Mouse (Mus musculus) adrenal gland (tissue): ENCODE results near the gene Myl3.

Experiments
- intact Hi-C: fragments of 180-260 bp; cut with DNase I; formaldehyde crosslinking; loops from one replicate; pipeline ENCODE4 v1.15.1; 2025

The Myl3 gene

GRCm38 (mm10) chr9:110758605-110759004 is 16.9 kb downstream of the Myl3 start:
- intact Hi-C loops = loop anchor here (5.0 kb wide), 1 partner anchor 41 kb away; no protein-coding TSS in a partner anchor

GRCm38 (mm10) chr9:110759265-110759664 is 17.6 kb downstream of the Myl3 start:
- intact Hi-C loops = loop anchor here (5.0 kb wide), 1 partner anchor 42 kb away; no protein-coding TSS in a partner anchor

DNA sequence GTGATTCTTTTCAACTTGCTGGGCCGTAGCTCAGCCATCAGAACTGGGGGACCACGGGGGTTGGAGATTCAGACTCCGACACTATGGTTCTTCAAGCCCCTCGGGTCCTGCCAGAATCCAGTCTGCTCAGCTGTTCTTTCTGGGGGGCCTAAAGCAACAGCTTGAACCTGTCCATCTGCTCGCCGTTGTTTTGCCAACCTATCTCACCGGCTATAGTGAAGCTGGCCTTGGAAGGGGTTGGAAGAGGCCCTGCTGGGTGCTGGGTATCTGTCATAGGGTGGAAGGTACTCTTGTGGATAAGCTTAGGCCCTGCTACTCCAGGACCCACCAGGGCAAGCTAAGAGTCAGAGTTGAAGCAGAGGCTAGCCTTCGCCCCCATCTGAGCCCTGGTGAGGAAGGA is 19.2 kb downstream of the Myl3 start:
- intact Hi-C loops = no loop called here

- intact Hi-C loops = no loop called here
Observed at GRCm38 (mm10) chr9:110762763-110763162, 21.1 kb downstream of the Myl3 start.

- intact Hi-C loops = no loop called here
Observed at GRCm38 (mm10) chr9:110763405-110763804, 21.7 kb downstream of the Myl3 start.

DNA sequence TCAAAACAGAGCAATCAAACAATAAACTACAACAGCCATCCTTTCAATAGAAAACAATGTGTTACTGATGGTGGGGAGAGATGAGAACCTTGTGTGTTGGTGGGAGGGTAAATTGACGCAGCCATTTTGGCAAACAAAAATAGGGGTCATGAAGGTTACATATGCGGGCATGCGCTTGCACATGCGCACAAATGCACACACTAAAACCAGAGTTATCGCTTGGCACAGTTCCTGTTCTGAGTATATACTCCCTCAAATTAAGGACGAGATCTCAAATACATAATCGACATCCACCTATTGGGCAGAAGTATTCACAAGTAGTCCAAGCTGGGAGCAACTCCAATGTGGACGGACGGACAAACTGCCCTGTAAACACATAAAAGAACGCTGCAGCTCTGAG is 30.7 kb downstream of the Myl3 start:
- intact Hi-C loops = no loop called here

DNA sequence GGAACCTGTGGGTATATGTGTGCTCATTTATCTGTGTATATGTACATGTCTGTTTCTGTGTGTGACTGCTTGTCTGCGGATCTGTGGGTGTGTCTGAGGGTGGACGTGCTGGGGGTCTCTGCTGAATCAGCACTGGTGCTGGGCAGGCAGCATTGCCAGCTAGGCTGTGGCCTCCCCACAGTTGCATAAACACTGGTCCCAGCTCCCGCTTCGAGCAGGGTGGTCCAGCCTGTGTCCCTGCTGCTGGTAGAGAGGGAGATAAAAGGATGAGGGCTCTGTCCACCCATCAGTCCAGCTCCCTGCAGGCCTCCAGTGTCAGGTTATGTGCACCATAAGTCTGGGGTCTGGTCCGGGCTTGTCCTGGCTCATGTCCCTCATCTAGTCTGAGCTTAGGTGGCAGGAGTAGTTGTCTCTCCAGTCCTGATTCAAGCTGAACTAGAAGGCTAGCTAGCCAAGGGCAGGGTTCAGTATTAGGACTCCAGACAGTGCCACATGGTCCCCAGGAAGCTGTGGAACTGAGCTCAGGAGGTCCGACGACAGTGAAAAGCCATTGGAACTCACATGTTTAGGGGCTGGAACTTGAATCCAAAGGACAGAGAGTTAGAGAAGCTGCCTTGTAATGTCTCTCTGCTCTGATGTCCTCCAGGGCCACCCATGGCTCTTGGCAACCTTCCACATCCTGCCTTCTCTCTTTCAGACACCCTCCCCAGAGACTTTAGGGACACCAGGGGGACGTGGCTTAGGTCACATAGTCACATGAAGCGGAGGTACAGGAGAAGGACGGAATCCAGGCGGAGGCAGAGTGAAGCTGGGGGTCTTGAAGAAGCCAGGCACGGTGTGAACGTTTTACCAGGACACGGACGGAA is 33.0 kb downstream of the Myl3 start:
- intact Hi-C loops = loop anchor here (5.0 kb wide), 2 partner anchors 47 to 137 kb away; no protein-coding TSS in a partner anchor

DNA sequence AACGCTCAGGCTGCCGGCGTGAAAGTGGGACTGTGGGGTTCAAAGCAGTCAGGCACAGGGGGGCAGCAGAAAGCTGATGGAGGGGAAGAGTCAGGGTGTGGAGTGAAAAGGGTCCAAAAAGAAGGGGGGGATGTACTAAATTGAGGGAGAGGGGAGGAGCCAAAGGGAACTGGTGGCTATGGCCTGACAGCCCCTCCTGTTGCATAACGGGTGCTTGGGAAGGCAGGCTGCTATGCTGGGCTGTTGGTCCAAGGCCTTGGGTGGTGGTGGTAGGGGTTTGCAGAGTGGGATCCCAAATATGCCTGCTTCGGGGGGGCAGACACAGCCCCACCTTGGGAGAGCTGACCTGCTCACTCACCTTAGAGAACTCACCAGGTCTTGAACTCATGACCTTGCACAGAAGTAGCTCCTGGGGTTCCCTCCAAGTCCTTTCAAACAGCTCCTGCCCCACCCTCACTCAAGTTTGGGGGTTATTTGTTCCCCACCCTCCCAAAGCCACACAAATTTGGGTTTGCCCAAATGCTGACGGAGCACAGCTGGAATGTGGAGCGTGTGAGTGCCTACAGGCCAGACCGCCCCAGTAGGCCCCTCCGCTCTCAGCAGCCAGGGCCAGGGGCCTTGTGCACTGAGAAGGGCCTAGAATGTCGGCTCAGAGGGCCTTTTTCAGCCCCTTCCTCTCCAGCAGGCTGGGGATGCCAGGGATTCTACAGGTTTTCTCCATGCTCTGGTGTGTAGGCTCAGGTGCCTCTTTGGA is 33.8 kb downstream of the Myl3 start:
- intact Hi-C loops = loop anchor here (5.0 kb wide), 2 partner anchors 48 to 138 kb away; no protein-coding TSS in a partner anchor

DNA sequence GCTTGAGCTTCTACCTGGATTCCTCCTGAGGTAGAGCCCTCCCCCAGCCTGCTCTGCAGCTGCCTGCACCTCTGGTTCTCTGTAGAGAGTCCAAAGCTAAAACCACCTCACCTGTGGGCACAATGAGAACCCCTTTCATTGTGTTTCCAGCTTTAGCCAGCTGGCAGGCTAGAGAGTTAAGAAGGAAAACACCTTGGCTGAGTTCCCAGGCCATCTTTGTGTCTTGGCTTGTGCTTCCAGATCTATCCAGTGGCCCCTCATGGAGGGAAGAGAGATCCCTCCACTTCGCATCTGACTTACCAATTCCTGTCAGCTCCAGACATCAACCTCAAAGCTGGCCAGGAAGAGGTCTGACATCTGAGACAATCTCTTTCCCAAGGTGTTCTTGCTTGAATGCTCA is 36.4 kb downstream of the Myl3 start:
- intact Hi-C loops = loop anchor here (5.0 kb wide), 2 partner anchors 51 to 141 kb away; no protein-coding TSS in a partner anchor

DNA sequence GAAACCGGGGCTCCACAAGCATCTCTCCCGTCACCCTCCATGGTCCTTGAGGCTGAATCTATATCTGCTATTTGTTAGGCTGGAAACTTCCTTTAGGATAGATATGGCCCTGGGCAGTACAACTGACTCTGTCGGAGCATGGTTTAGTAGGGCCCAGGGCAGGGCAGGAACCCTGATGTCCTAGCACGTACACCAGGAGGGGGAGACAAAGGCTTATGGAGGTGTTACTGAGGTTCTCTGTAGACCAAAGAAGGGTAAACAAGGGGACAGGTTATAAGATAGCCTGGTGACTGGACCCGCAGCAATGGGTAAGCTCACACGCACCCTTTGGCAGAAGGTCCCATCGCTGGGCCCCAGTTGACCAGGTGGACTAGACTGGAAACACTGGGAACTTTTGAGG is 36.9 kb downstream of the Myl3 start:
- intact Hi-C loops = loop anchor here (5.0 kb wide), 2 partner anchors 51 to 141 kb away; no protein-coding TSS in a partner anchor

- intact Hi-C loops = loop anchor here (5.0 kb wide), 2 partner anchors 52 to 142 kb away; no protein-coding TSS in a partner anchor
Observed at GRCm38 (mm10) chr9:110779242-110779913, 37.7 kb downstream of the Myl3 start.

DNA sequence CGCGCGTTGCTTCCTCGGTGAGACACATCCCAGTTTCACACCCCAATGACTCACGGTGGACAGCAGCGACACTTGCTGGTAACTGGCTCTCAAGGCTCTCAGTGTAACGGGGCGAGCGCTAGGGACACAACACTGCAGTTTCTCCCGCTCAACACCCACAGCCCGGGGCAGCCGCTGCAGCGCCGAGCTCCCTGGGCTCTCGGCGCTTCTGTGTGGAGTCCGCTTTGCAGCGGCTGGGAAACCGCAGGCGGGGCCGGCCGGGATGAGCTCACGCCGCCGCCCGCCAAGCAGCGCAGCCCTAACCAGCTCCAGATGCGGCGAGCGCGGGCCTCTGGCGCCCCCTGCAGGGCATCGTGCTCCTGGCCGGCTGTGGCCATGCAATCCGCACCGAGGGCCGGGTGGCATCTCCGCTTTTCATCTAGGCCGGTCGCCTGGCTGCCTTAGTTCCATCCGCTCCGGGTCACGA is 39.6 kb downstream of the Myl3 start:
- intact Hi-C loops = loop anchor here (1.0 to 5.0 kb wide), 3 partner anchors 65 to 369 kb away; no protein-coding TSS in a partner anchor

GRCm38 (mm10) chr9:110781731-110782130 is 40.1 kb downstream of the Myl3 start:
- intact Hi-C loops = loop anchor here (1.0 to 5.0 kb wide), 3 partner anchors 65 to 369 kb away; no protein-coding TSS in a partner anchor

DNA sequence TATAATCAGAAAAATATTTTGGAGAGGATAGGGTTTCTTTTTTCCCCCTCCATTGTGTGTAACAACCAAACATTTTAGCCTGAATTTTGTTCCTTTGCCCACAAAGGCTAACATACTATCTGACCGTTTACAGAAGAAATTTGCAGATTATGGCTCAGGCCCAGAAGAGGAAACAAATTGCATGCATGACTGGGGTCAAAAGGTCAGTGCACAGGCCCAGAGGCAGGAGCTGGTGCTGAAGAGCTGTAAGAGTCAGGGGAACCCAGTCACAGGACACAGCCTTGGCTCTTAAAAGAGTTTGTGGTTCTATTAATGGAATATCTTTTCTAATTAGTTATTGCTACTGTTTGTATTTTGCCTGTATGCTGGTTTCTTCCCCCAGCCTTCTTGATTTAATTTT is 42.0 kb downstream of the Myl3 start:
- intact Hi-C loops = loop anchor here (5.0 kb wide), 2 partner anchors 89 to 371 kb away; no protein-coding TSS in a partner anchor

DNA sequence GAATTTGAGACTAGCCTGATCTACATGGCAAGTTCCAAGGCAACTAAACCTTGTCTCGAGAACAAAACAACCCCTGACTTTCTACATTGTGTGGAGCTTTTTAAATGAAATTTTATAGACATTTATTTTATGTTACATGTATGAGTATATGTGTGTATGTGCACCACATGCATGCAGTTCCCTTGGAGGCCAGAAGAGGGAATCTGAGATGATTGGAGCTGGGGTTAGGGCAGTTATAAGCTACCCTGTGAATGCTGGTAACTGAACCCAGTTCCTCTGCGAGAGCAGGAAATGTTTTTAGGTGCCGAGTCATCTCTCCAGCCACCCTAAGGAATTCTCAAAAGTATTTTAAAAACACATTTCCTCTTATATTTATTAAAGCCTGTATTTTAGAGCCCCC is 46.5 kb downstream of the Myl3 start:
- intact Hi-C loops = no loop called here

DNA sequence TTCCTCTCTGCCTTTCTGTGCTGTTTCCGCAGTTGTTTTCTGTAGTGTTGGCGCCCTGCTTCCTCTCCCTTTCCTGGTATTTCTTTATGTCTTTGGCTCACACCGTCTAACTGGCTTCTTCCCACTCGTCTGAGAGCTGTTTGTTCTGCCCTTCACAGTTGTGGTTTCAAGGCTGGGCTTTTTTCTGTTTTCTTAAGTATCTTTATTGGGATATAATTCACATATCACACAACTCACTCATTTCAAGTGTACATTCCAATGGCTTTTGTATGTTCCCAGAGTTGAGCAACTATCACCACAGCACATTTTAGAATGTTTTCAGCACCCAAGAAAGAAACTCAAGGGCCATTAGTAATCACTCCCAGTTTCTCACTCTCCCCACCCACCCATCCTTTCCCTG is 48.8 kb downstream of the Myl3 start:
- intact Hi-C loops = no loop called here

DNA sequence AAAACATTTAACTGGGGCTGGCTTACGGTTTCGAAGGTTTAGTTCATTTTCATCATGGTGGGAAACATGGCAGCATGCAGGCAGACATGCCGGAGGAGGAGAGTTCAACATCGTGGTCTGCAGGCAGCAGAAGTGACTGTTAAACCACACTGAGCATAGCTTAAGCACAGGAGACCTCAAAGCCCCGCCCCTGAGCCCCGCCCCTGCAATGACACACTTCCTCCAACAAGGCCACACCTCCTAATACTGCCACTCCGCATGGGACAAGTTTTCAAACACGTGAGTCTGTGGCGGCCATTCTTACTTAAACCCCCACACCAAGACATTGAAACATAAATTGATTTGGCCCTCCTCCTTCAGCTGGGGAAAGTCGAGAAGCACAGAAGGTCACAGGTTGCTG is 55.4 kb downstream of the Myl3 start:
- intact Hi-C loops = no loop called here

GRCm38 (mm10) chr9:110797866-110798265 is 56.2 kb downstream of the Myl3 start, which contains the start of gene Prss42:
Gene Prss42 (plus strand): TSS chr9:110798166.
- intact Hi-C loops = no loop called here

GRCm38 (mm10) chr9:110800834-110801479 is 59.3 kb downstream of the Myl3 start:
- intact Hi-C loops = no loop called here

DNA sequence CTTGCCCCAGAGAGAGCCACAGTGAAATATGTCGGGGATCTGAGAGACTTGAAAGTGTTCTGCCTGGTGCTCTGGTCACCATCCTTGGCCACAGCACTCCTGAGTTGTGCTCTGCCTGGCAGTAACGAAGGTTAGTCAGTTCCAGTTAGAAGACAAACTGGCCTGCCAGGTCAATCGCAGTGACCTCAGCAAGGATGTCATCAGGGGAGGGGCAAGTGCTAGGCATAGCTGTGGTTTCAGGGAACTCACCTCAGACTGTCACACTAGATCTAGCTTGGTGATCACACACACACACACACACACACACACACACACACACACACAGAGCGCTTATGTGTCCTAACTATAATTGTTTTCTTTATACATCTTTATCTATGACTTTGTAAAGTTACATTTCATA is 61.6 kb downstream of the Myl3 start:
- intact Hi-C loops = no loop called here
